Mouse (Mus musculus): ENCODE measurements around the gene Abi1.
"Not testable (repeated sequence)": the region's sequence is repeated elsewhere in the genome, so short reads cannot be mapped to it uniquely, and the experiment has no call there.

Abi1 gene

DNA sequence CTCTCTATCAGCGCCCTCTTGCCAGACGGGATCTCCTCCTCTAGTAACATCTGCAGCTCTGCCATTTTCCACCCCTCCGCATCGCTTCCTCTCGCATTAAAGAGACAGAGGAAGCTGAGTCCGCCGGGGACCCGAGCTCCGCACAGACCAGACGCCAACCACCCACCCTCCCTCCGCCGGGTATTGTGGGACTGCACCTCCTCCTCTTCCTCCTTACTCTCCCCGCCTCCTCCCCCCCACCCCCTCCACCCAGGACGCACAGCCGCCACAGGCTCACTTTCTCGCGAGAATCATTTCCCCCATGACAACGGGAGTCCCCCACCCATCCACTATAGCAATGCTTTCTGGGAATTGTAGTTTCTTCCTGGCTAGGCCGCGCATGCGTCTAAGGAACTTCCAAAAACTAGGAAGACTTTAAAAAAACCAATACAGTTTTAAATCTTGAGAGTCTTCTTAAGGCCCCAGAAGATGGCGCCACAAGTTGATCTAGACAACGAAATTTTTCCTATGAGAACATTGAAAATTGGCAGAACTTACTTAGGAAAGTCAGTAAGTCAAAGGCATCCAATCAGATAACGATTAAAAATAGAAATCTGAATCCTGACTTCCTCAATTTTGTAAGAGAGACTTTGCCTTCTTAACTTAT lies at the start of gene Abi1:
Gene Abi1 (minus strand): TSS at position 241 of the 646 bp plus-strand sequence.
- DNase-seq: peak; percentile 92

GRCm38 (mm10) chr2:23084540-23084939 lies 44.5 kb upstream of the Abi1 start:
- DNase-seq: no peak

DNA sequence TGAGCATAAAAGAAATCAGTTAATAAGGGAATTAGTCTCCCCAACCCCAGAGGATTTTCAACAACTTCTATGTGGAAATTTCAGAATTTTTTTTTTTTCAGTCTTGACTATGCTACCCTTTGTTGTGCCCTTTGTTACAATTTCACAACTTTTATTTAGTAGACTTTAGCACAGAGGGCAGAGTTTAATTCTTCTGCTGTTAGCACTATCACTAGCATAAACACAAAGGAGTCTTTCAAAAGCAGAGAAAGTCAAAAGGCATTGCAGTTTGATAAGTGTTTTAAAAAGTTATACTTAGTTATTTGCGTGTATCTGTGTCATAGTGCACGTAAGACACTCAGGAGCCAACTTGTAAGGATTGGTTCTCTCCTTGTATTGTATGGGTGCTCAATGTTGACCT lies 38.5 kb upstream of the Abi1 start:
- no peak for DNase-seq

DNA sequence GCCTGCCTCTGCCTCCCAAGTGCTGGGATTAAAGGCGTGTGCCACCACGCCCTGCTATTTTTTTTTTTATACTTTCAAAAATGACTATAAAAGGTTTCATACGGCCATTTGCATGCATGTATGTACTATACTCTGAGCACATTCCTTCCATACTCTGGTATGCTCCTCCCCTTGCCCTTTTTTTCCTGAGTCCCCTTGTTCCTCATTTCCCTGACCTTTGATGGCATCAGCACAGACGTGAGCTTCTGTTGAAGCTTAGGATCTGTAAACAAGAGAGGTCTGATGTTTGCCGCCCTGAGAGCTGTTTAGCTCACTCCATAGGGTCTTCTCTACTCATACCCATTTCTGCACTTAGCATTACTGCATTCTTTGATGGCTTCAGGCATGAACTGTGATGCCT lies 37.7 kb upstream of the Abi1 start:
- DNase-seq: no peak

DNA sequence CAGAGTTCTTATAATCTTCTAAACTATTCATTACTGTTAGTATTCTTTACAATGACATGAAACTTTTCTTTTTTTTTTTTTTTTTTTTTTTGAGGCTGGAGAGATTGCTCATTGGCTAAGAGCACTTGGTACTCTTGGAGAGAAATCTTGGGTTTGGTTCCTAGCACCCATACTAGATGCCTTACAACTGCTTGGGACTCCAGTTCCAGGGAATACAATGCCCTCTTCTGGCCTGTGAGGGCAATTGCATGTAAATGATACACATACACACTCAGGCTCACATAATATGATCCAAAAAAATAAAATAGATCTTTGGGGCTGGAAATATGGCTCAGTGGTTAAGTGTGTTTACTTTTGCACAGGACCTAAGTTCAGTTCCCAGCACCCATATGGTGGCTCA lies 36.7 kb upstream of the Abi1 start:
- DNase-seq: no peak

GRCm38 (mm10) chr2:23075846-23076245 lies 35.8 kb upstream of the Abi1 start:
- no peak for DNase-seq

DNA sequence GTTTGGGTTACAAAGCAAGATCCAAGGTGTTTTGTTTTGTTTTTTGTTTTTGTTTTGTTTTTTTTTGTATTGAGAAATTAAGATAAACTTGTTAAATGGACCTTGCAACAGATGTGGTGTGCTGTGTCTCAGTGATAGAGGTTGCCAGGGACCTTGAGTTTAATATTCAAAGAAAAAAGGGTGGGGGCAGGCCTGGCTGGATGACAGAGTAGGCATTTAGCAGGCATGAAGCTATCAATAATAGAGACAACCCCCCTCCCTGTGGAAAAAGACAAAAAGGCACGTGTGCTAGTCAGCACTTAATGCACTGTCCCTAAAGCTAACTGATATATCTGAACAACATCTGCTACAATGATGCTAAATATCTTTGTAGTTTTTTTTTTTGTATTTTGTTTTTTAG lies 31.4 kb upstream of the Abi1 start:
- no peak for DNase-seq

DNA sequence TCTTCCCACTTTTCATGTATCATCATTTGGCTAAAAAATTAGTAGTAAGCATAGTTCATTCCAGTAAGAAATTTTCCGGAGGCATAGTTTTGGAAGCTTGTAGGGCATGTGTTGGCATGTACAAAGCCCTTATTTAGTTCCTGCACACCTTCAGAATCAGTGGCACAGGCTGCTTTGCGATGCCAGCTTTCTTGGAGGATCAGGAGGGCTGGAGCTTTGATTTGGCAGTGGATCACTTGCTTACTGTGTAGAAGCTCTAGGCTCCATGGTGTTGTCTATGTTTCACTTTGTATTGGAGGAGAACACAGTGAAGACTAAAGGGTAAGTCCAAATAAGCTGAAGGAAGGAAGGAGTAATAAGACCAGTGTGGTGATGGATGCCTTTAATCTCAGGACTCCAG lies 30.4 kb upstream of the Abi1 start:
- no peak for DNase-seq

- DNase-seq: peak; percentile 94
Observed at GRCm38 (mm10) chr2:23068894-23069744, 29.1 kb upstream of the Abi1 start.

DNA sequence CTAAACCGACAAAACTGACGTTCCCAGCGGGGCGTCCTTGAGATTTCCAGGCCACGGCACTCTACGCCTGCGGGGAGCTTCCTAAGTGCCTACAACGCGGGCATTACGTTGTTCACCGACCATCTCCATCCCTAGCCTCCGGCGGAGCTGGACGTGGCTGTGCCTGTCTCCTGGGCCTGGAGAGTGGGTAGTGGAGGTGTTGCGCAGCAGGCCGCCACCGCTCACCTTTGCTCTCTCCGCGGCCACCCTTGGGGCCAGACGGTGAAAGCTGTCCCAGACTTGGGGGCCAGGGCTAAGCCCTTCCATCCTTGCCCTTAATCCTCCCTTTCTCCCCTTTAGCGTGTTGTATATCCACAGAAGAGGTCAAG lies 28.3 kb upstream of the Abi1 start:
- no peak for DNase-seq

GRCm38 (mm10) chr2:23067552-23068369 lies 27.7 kb upstream of the Abi1 start, which contains the start of gene Acbd5:
Acbd5 (plus strand) TSS chr2:23068167.
- DNase-seq: peak; percentile 95

DNA sequence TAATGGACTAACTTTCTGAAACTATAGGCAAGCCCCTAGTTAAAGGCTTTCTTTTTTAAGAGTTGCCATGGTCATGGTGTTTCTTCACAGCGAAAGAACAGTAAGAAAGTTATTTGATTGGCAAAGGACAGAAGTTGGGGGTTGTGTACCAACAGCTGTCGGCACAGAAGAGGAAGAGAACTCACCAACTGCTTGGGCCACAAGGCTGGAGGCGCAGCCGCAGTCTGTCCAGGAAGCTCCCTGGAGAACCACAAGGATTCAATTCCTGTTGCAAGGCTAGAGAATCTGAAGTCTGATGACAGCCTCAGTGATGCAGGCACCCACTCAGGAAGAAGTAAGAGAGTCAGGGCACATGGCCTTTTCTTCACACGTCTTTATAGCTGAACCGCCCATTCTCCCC lies 12.5 kb upstream of the Abi1 start:
- DNase-seq: no peak

DNA sequence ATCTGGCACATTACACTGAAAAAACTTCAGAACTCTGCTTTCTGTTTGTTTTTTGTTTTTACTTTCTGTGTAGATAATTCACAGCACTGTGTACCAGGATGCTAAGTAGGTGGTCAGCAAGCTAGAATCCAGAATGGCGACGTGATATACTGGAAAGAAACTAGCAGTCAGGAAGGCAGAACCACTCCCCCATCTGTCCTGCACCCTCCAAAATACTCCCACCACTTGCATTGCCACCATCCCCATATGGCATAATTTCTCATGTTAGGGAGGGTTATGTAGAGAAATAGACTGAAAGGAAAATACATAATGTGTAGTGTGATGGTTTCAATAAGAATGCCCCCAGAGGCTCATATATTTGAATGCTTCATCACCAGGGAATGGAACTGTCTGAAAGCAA lies 11.8 kb upstream of the Abi1 start:
- no peak for DNase-seq

DNA sequence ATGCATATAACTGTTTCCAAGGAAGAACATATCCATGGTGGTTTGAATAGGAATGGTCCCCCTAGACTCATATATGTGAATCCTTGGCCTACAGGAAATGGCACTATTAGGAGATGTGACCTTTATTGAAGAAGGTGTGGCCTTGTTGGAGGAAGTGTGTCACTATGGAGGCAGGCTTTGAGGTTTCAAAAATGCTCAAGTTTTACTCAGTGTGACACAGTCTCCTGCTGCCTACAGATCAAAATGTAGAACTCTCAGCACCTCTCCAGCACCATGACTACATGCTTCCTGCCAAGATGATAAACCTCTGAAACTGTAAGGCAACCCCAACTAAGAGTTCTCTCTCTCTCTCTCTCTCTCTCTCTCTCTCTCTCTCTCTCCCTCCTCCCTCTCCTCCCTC lies 8.0 kb upstream of the Abi1 start:
- no peak for DNase-seq

DNA sequence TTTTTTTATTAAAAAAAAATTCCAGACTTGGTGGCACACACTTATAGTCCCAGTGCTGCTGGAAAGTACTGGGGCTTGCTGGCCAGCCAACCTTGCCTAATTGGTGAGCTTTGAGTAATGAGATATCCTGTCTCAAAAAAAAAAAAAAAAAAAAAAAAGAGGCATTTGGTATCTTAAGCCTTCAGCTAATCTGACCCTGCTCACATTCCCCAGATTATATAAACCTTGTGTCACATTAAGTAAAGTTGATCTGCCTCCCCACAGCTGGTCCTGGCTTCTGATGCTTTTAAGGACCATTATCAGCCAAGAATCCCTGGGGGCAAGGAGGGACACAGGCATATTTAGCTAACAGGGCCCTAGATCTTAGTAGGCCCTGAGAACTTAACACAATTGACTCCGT lies 5.7 kb upstream of the Abi1 start:
- DNase-seq: no peak

GRCm38 (mm10) chr2:23042189-23042588 lies 2.1 kb upstream of the Abi1 start:
- DNase-seq: no peak

GRCm38 (mm10) chr2:23041457-23041856 lies 1.4 kb upstream of the Abi1 start:
- no peak for DNase-seq

DNA sequence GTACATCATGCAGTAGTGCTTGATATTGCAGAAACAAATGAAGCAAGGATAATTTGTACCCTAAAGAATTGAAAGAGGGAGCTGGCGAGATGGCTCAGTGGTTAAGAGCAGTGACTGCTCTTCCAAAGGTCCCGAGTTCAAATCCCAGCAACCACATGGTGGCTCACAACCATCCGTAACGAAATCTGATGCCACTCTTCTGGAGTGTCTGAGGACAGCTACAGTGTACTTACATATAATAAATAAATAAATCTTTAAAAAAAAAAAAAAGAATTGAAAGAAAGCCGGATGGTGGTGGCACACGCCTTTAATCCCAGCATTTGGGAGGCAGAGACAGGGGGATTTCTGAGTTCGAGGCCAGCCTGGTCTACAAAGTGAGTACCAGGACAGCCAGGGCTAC lies 649 bp upstream of the Abi1 start:
- not testable (repeated sequence) for DNase-seq

DNA sequence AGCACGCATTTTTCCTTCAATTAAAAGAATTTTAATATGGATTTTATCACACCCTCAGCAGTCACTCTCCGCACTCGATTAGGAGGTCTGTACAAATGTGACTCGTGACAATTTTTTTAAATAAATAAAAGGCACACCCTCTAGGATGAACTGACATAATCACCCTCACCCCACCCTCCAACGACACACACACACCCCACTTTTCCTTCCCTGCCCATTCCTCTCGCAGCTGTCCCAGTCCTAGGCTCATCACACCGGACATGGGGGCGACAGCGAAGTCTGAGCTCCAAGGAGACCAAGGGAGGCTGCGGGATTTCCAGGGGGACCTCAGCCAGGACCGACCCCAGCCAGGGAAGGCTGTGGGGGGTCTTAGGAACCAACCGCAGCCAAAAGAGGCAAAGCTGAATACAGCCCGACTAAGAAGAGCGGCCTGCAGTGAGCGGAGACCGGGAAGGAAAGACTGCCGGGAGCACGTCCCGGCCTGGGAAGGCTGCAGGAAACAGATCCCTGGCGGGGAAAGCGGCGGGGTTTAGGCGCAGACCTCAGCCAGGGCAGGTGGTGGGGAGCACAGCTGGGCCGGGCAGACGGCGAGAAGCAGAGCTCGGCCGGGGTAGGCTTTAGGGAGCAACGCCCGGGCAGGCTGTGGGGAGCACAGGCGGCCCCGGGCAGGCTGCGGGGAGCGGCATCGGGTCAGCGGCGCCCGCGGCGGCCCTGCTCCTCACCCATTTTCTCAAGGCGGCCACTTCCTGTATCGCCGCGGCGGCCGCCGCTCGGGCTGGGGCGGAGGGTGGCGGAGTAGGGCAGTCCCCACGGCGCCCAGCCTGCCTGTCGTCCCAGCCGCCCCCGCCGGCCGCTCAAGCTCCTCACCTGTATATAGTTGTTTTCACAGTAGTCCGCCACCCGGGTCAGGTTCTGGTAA lies 700 bp downstream of the Abi1 start:
- DNase-seq: peak; percentile 52

- DNase-seq: no peak
Observed at GRCm38 (mm10) chr2:23035467-23035866, 4.6 kb downstream of the Abi1 start.

DNA sequence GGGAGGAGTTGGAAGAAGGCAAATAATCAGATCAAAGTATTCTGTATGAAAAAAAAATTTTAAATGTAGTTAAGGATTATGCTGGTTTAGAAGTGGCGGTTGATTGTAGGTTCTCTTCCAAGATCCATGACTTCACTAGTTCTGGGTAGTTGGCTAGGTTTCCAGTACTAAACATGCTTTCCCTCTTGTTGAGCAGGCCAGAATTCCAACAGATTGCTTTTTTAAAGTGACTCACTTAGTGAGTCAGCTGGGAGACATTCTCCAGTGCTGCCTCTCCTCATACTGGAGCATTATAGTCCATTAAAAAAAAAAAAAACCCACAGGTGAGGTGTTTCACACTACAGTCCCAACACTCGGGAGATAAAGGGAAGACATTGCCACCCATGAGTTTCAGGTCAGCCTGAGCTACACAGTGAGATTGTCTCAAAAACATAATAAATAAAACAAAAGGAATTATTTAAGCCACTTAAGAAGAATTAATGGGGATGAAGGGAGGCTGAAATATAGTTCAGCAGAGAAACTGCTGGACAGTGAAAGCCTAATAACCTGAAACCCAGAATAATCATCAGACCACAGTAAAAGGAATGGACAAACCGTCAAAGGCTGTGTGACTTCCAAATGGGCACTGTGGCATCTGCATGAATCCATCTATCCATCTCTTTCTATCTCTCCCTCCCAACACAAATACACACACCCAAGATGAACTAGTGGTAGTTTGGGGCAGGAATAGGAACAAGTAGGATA lies 5.2 kb downstream of the Abi1 start:
- DNase-seq: no peak

DNA sequence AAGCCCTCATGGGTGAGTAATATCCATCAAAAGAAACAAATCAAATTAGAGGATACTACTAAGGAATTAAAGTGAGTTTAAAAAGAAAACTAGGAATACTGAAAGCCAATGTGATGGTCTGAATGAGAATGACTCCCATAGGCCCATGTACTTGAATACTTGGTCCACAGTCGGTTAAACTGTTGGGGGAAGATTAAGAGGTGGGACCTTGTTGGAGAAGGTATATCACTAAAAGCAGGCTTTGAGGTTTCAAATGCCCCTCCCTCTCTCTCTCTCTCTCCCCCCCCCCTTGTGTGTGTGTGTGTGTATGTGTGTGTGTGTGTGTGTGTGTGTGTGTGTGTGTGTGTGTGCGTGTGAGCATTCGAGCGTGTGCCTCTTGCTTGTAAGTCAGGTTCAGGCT lies 9.4 kb downstream of the Abi1 start:
- DNase-seq: no peak
